Mouse (Mus musculus) CH12.LX (cell line): ENCODE measurements at regions not wholly inside any gene's neighbourhood (a gene's known extent, or its start where the extent isn't known, plus 50 kb on each side); places are given as distances from the start of the nearest gene placed in this dataset.

ENCODE experiments used
- DNase-seq: peaks from one replicate; pipeline ENCODE4 v3.0.0-alpha.2; 2013; ENCODE audit errors: extremely low read depth
- H3K27ac ChIP-seq: 2 replicates; pipeline ENCODE4 v1.5.1; 2012; ENCODE audit warnings: low read depth, mild to moderate bottlenecking, control low read depth, moderate library complexity; ENCODE audit not compliant: insufficient read depth
- H3K27me3 ChIP-seq: replicated peaks from 2 replicates; pipeline ENCODE3; 2012; ENCODE audit warnings: inconsistent platforms
- H3K36me3 ChIP-seq, 2 experiments: replicated peaks in 1 of 2; 2 replicates each; pipeline versions ENCODE3 to v1.6.1; 2012; ENCODE audit warnings: inconsistent platforms in 1 of 2, low read length in 1 of 2, mild to moderate bottlenecking in 1 of 2, mixed read lengths in 1 of 2, moderate library complexity in 1 of 2; ENCODE audit not compliant: control insufficient read depth in 1 of 2, insufficient read depth in 1 of 2
- H3K4me1 ChIP-seq, 2 experiments: 2 replicates each; pipeline ENCODE4 v1.6.1; 2012; ENCODE audit warnings: inconsistent platforms in 1 of 2, moderate library complexity in 1 of 2; ENCODE audit not compliant: insufficient read depth in 2 of 2, control insufficient read depth in 1 of 2
- H3K4me2 ChIP-seq: 2 replicates; pipeline ENCODE4 v1.6.1; 2012; ENCODE audit warnings: low read depth, mild to moderate bottlenecking, control low read depth; ENCODE audit not compliant: poor library complexity, insufficient read depth, severe bottlenecking
- H3K4me3 ChIP-seq, 3 experiments: fragments of 150-350 bp in 1 of 3; sonication (generic) in 1 of 3; replicated peaks in 1 of 3; 2 replicates each; pipeline versions ENCODE3 to v1.5.1; 2011 to 2012; ENCODE audit warnings: low read depth in 2 of 3, low read length in 2 of 3, mild to moderate bottlenecking in 2 of 3, moderate library complexity in 2 of 3, control low read depth in 1 of 3, improper control_type of control experiment in 1 of 3, inconsistent platforms in 1 of 3, mixed read lengths in 1 of 3; ENCODE audit not compliant: poor library complexity in 1 of 3
- H3K79me2 ChIP-seq: replicated peaks from 2 replicates; pipeline ENCODE4 v1.6.1; 2012; ENCODE audit warnings: mild to moderate bottlenecking, moderate library complexity; ENCODE audit not compliant: control insufficient read depth, poor library complexity, insufficient read depth, severe bottlenecking; ENCODE audit errors: extremely low read depth
- H3K9ac ChIP-seq: 2 replicates; pipeline ENCODE4 v1.6.1; 2012; ENCODE audit warnings: low read depth, mild to moderate bottlenecking, control low read depth, moderate library complexity; ENCODE audit not compliant: insufficient read depth
- H3K9me3 ChIP-seq: replicated peaks from 2 replicates; pipeline ENCODE3; 2012; ENCODE audit warnings: low read length, inconsistent platforms, mixed read lengths
- BHLHE40 ChIP-seq: IDR thresholded peaks from 2 replicates; pipeline ENCODE4 v1.6.1; 2011; ENCODE audit warnings: mild to moderate bottlenecking, low read depth, low read length, improper control_type of control experiment
- CHD1 ChIP-seq: IDR thresholded peaks from 2 replicates; pipeline ENCODE4 v1.6.1; 2012; ENCODE audit warnings: low read depth, low read length, improper control_type of control experiment, inconsistent platforms
- CTCF ChIP-seq, 2 experiments: IDR thresholded peaks in 1 of 2; conservative IDR thresholded peaks in 1 of 2; 2 replicates each; pipeline ENCODE4 v1.5.1; 2011 to 2012; ENCODE audit warnings: low read depth in 2 of 2, low read length in 2 of 2, improper control_type of control experiment in 1 of 2, inconsistent platforms in 1 of 2, mild to moderate bottlenecking in 1 of 2, moderate library complexity in 1 of 2
- E2F4 ChIP-seq: IDR thresholded peaks from 2 replicates; pipeline ENCODE4 v1.6.1; 2011; ENCODE audit warnings: low read depth, low read length, improper control_type of control experiment; ENCODE audit not compliant: insufficient replicate concordance
- EP300 ChIP-seq: IDR thresholded peaks from 2 replicates; pipeline ENCODE4 v1.6.1; 2011; ENCODE audit warnings: low read length, improper control_type of control experiment
- GABPA ChIP-seq: IDR thresholded peaks from 2 replicates; pipeline ENCODE4 v1.6.1; 2012; ENCODE audit warnings: low read depth, low read length, improper control_type of control experiment, inconsistent platforms; ENCODE audit not compliant: insufficient replicate concordance
- HCFC1 ChIP-seq: IDR thresholded peaks from 2 replicates; pipeline ENCODE4 v1.6.1; 2012; ENCODE audit warnings: low read depth, mild to moderate bottlenecking, inconsistent platforms, low read length, improper control_type of control experiment
- JUN ChIP-seq: IDR thresholded peaks from 2 replicates; pipeline ENCODE4 v1.6.1; 2011; ENCODE audit warnings: low read depth, mild to moderate bottlenecking, low read length, improper control_type of control experiment, moderate library complexity; ENCODE audit not compliant: insufficient read depth
- JUND ChIP-seq: conservative IDR thresholded peaks from 2 replicates; pipeline ENCODE4 v1.6.1; 2011; ENCODE audit warnings: low read depth, low read length, improper control_type of control experiment
- MAFK ChIP-seq: IDR thresholded peaks from 2 replicates; pipeline ENCODE4 v1.6.1; 2011; ENCODE audit warnings: low read length, improper control_type of control experiment; ENCODE audit not compliant: insufficient replicate concordance
- MAX ChIP-seq: IDR thresholded peaks from 2 replicates; pipeline ENCODE4 v1.6.1; 2011; ENCODE audit warnings: low read length, improper control_type of control experiment
- NELFE ChIP-seq: IDR thresholded peaks from 2 replicates; pipeline ENCODE4 v1.6.1; 2011; ENCODE audit warnings: low read depth, low read length, improper control_type of control experiment
- NRF1 ChIP-seq: IDR thresholded peaks from 2 replicates; pipeline ENCODE4 v1.6.1; 2014; ENCODE audit warnings: low read depth, mild to moderate bottlenecking, inconsistent platforms, low read length, improper control_type of control experiment, moderate library complexity
- POLR2A ChIP-seq: IDR thresholded peaks from 2 replicates; pipeline ENCODE4 v1.6.1; 2011; ENCODE audit warnings: low read depth, mild to moderate bottlenecking, improper control_type of control experiment, low read length
- RAD21 ChIP-seq: IDR thresholded peaks from 2 replicates; pipeline ENCODE4 v1.6.1; 2011; ENCODE audit warnings: low read depth, mild to moderate bottlenecking, low read length, improper control_type of control experiment, moderate library complexity
- RCOR1 ChIP-seq: conservative IDR thresholded peaks from 2 replicates; pipeline ENCODE4 v1.6.1; 2012; ENCODE audit warnings: low read depth, mild to moderate bottlenecking, inconsistent platforms, low read length, improper control_type of control experiment
- SMC3 ChIP-seq: IDR thresholded peaks from 2 replicates; pipeline ENCODE4 v1.6.1; 2011; ENCODE audit warnings: low read depth, low read length, improper control_type of control experiment
- TBP ChIP-seq: conservative IDR thresholded peaks from 2 replicates; pipeline ENCODE4 v1.6.1; 2011; ENCODE audit warnings: low read depth, low read length, improper control_type of control experiment
- USF1 ChIP-seq: IDR thresholded peaks from 2 replicates; pipeline ENCODE4 v1.6.1; 2014; ENCODE audit warnings: low read depth, mild to moderate bottlenecking, inconsistent platforms, low read length, improper control_type of control experiment
- USF2 ChIP-seq: conservative IDR thresholded peaks from 2 replicates; pipeline ENCODE4 v1.6.1; 2011; ENCODE audit warnings: low read depth, low read length, improper control_type of control experiment
- ZC3H11A ChIP-seq: IDR thresholded peaks from 2 replicates; pipeline ENCODE4 v1.6.1; 2012; ENCODE audit warnings: low read depth, mild to moderate bottlenecking, inconsistent platforms, low read length, improper control_type of control experiment
- ZKSCAN1 ChIP-seq: IDR thresholded peaks from 2 replicates; pipeline ENCODE4 v1.6.1; 2012; ENCODE audit warnings: low read depth, inconsistent platforms, low read length, improper control_type of control experiment, borderline replicate concordance
- ZMIZ1 ChIP-seq: IDR thresholded peaks from 2 replicates; pipeline ENCODE4 v1.6.1; 2012; ENCODE audit warnings: low read depth, mild to moderate bottlenecking, inconsistent platforms, low read length, improper control_type of control experiment
- ZNF384 ChIP-seq: IDR thresholded peaks from 2 replicates; pipeline ENCODE4 v1.6.1; 2012; ENCODE audit warnings: low read depth, low read length, improper control_type of control experiment, inconsistent platforms
- dilution Hi-C: fragments of 300-500 bp; cut with MboI; formaldehyde crosslinking; loops from 2 replicates; pipeline ENCODE4 v1.14.3; 2020; ENCODE audit warnings: low sequenced_read_pairs; ENCODE audit not compliant: extremely low pct_unique_long_range_greater_than_20kb, extremely low pct_ligation_motif_present
- in situ Hi-C: fragments of 300-500 bp; cut with MboI; formaldehyde crosslinking; loops from 3 replicates; pipeline ENCODE4 v1.14.3; 2019; ENCODE audit warnings: low sequenced_read_pairs, low pct_ligation_motif_present, low pct_unique_long_range_greater_than_20kb, mixed read lengths

- no peak overlapping the region for H3K27ac ChIP-seq
- H3K4me1 ChIP-seq, result no peaks in the 10 kb centered on the region
- H3K4me2 ChIP-seq, result no peak overlapping the region
- DNase-seq, result no peak
- H3K4me3 ChIP-seq, result no peak overlapping the region
- H3K36me3 ChIP-seq, result no peaks in the 10 kb centered on the region
- H3K27me3 ChIP-seq, result peaks cover 37% of the 10 kb centered on the region
- dilution Hi-C loops (no loop called here), in situ Hi-C loops (no loop called here)
- H3K9me3 ChIP-seq, result peaks cover 38% of the 10 kb centered on the region
- H3K79me2 ChIP-seq, result no peaks in the 10 kb centered on the region
- H3K9ac ChIP-seq, result no peak overlapping the region
- no peak for TF ChIP-seq CTCF (conservative IDR thresholded peaks at IDR 0.05 in 1 of 2, IDR thresholded peaks at IDR 0.05 in 1 of 2; ENCODE audit: low read depth in 2 of 2, low read length in 2 of 2)
- no peak for TF ChIP-seq ZC3H11A
- TF ChIP-seq GABPA, result no peak
- no peak for TF ChIP-seq MAX
- TF ChIP-seq NELFE, result no peak
- TF ChIP-seq RAD21, result no peak
- no peak for TF ChIP-seq HCFC1
- no peak for TF ChIP-seq EP300
- no peak for TF ChIP-seq USF1
- TF ChIP-seq ZNF384, result no peak
- no peak for TF ChIP-seq E2F4
- TF ChIP-seq RCOR1, result no peak
- no peak for TF ChIP-seq CHD1
- no peak for TF ChIP-seq USF2
- TF ChIP-seq SMC3, result no peak
- no peak for TF ChIP-seq POLR2A
- TF ChIP-seq, all 38 proteins: peak for 0
Measured at GRCm38 (mm10) chr16:5829071-5829470, 56.1 kb upstream of the Rbfox1 start.

DNA sequence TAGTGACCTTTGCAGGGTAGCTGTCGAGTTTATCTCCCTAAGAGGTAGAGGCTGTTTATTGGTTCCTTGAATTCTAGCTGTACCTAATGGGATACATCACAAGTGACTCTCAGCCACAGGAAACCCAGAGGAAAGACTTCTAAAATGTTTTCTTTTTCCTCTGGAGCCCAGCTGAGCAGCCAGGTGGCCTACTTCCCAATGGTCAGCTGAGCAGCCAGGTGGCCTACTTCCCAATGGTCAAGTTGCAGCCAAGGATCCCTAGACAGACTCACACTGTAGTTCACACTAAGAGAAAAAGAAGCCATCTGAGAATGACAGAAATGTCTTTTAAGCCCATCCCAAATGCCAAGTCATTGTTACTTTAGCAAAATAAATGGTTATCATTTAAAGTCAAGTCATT, 61.8 kb upstream of the Rbfox1 start:
- DNase-seq, result no peak
- in situ Hi-C loops (no loop called here), dilution Hi-C loops (no loop called here)
- no peaks in the 10 kb centered on the region for H3K4me1 ChIP-seq
- no peak overlapping the region for H3K4me3 ChIP-seq
- no peak for TF ChIP-seq JUN
- TF ChIP-seq JUND, result no peak
- no peak for TF ChIP-seq NRF1
- TF ChIP-seq TBP, result no peak
- no peak for TF ChIP-seq CHD1
- TF ChIP-seq POLR2A, result no peak
- no peak for TF ChIP-seq ZMIZ1
- TF ChIP-seq ZKSCAN1, result no peak
- no peak for TF ChIP-seq CTCF (conservative IDR thresholded peaks at IDR 0.05 in 1 of 2, IDR thresholded peaks at IDR 0.05 in 1 of 2; ENCODE audit: low read depth in 2 of 2, low read length in 2 of 2)
- TF ChIP-seq MAFK, result no peak
- TF ChIP-seq BHLHE40, result no peak
- no peak for TF ChIP-seq ZC3H11A
- H3K9ac ChIP-seq, result no peak overlapping the region
- H3K4me2 ChIP-seq, result no peak overlapping the region
- H3K27me3 ChIP-seq, result peaks cover 23% of the 10 kb centered on the region
- no peaks in the 10 kb centered on the region for H3K36me3 ChIP-seq
- H3K9me3 ChIP-seq, result peaks cover 13% of the 10 kb centered on the region
- H3K79me2 ChIP-seq, result no peaks in the 10 kb centered on the region
- H3K27ac ChIP-seq, result no peak overlapping the region
